Mouse (Mus musculus) embryo, embryonic 10.5 days (tissue): Measurements from ENCODE around the gene Gm10147.
"Not testable (repeated sequence)": the region's sequence is repeated elsewhere in the genome, so short reads cannot be mapped to it uniquely, and the experiment has no call there.

Experiments used
- DNase-seq: peaks from one replicate; pipeline ENCODE4 v3.0.0-alpha.2; 2015; ENCODE audit warnings: low spot score

Gm10147 gene

DNA sequence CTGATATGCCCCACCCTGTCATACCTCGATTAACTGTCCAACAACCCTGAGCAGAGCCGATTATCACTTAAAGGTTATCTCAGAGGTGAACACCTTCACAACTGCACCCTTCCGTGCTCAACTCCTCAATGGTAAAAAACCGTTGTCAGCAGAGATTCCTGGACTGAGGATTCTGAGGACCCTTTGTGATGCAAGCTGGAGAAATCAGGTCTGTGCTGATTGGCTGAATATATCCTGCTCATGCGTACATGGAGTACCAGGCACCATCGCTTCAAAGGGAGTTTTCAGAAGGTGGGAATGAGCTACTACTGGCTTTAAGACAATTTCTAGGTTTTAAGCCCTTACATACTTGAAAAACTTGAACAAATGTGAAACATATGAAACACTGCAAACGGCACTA lies at the start of gene Gm10147:
Gene Gm10147 (minus strand): TSS at position 101 of the 400 bp plus-strand sequence.
- DNase-seq = not testable (repeated sequence)
